Mouse (Mus musculus) lung, postnatal 0 days (tissue): ENCODE measurements around the gene Vps13c.

Experiments
- CTCF ChIP-seq: IDR thresholded peaks from 2 replicates; pipeline ENCODE4 v1.5.1; 2016; ENCODE audit warnings: antibody characterized with exemption, mild to moderate bottlenecking
- EP300 ChIP-seq: IDR thresholded peaks from 2 replicates; pipeline ENCODE4 v1.6.1; 2016; ENCODE audit warnings: antibody characterized with exemption, mild to moderate bottlenecking, control low read depth

DNA sequence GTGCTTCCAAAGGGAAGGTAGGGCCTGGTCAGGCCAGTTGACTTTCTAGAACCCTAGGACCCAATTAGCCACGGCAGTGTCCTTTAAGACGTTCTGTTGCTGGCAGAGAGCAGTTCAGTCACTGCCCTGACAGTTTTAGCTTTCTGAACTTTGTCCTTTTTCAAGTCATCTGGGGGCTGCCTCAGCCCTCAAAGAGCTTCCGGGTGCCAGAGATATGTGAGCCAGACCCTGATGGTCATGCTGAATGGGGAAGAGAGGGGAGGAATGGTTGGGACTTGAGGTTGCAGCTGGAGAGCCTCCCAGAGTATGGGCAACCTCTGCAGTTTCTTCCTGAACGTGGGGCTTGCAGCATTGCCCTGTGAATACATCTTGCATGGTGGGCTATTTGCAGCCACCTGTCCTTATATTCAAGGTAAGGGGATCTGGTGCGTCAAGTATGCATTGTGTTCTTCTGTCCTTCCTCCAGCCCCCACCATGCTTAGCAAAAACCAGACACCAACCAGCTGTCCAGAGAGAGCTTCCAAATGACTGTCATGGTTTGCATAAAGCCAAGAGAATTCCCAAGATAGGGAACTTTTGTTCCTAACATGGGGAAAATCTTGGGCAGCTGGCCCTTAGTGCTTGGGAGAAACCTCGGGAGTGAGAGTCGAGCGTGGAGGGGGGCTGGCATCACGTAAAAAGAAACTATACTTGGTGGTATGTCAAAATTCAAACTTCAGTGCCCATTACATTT lies 182.3 kb downstream of the Vps13c start:
- TF ChIP-seq CTCF = no peak
- TF ChIP-seq EP300 = no peak
